Comparison of ENCODE assay signal across 20 mouse cellular contexts in genomic region chr1:6076543-6076942, GRCm38 (mm10).
DNase-seq lines count a peak whose midpoint lies in the region; ATAC-seq lines count a peak whose summit lies in the region.
"Had no signal": no experiment of that assay in that cellular context is flagged by ENCODE, and none has a peak within 500 bp of the region (broad histone marks: within the 10 kb centered on the region; RNA-seq: fewer than 3 reads in every experiment).

No protein-coding gene starts in this region.

- ATAC-seq in heart, embryonic 16.5 days (replicated peaks; ENCODE audit: extremely low read depth, insufficient read depth, low FRiP score): peak; percentile 63; the same call in 1 of the 2 replicates
- ATAC-seq in megakaryocyte-erythroid progenitor cell, adult 5-6 weeks (replicated peaks; ENCODE audit: low FRiP score, low TSS enrichment, poor library complexity, severe bottlenecking): no peak
- ATAC-seq: forebrain, embryonic 14.5 days; inflammation-experienced regulatory T-cells, adult 6 months; midbrain, embryonic 15.5 days had no signal

- no peaks in the 10 kb centered on the region for H3K9me3 ChIP-seq in heart, embryonic 16.5 days (replicated peaks; ENCODE audit: control insufficient read depth, low read length)
- H3K9me3 ChIP-seq: embryonic facial prominence, embryonic 10.5 days; limb, embryonic 12.5 days; liver, embryonic 15.5 days; midbrain, embryonic 15.5 days had no signal

- no peak overlapping the region for H3K9ac ChIP-seq in heart, embryonic 16.5 days (ENCODE audit: low read length)
- H3K9ac ChIP-seq: limb, embryonic 12.5 days; liver, embryonic 15.5 days; midbrain, embryonic 15.5 days had no signal

- peak; percentile 26 for DNase-seq in adrenal gland, adult 8-10 months
- no peak for DNase-seq in adrenal gland, postnatal 4 days (ENCODE audit: low spot score in 2 of 2)
- DNase-seq in heart, postnatal 4 days: no peak
- DNase-seq in MN1 (ENCODE audit: low spot score): peak; percentile 51
- DNase-seq in embryo, embryonic 9.5 days (ENCODE audit: extremely low spot score): peak; percentile 11
- no peak for DNase-seq in kidney, postnatal 14 days
- DNase-seq: cerebellum, adult 9-11 months; kidney, adult 8-10 months; kidney, postnatal 36 days; layer of hippocampus, adult 9-11 months; right cerebral cortex, postnatal 14 days had no signal

- H3K4me3 ChIP-seq in heart, embryonic 16.5 days (ENCODE audit: low read length): no peak overlapping the region
- H3K4me3 ChIP-seq: embryonic facial prominence, embryonic 10.5 days; erythroblast, embryonic 14.5 days; limb, embryonic 12.5 days; liver, embryonic 15.5 days; midbrain, embryonic 15.5 days had no signal

- H3K27ac ChIP-seq in heart, embryonic 16.5 days (ENCODE audit: low read length): no peak overlapping the region
- H3K27ac ChIP-seq: embryonic facial prominence, embryonic 10.5 days; limb, embryonic 12.5 days; liver, embryonic 15.5 days; midbrain, embryonic 15.5 days had no signal

- no peaks in the 10 kb centered on the region for H3K4me1 ChIP-seq in heart, embryonic 16.5 days (ENCODE audit: control insufficient read depth, insufficient read depth, low read length)
- H3K4me1 ChIP-seq: embryonic facial prominence, embryonic 10.5 days; limb, embryonic 12.5 days; liver, embryonic 15.5 days; midbrain, embryonic 15.5 days had no signal

- WGBS in heart, embryonic 16.5 days: 21% methylated on average over 4 of the region's 4 CpGs

- H3K36me3 ChIP-seq in heart, embryonic 16.5 days (ENCODE audit: control insufficient read depth, insufficient read depth): no peaks in the 10 kb centered on the region
- H3K36me3 ChIP-seq: embryonic facial prominence, embryonic 10.5 days; limb, embryonic 12.5 days; liver, embryonic 15.5 days; midbrain, embryonic 15.5 days had no signal

- H3K27me3 ChIP-seq in heart, embryonic 16.5 days (ENCODE audit: control insufficient read depth, insufficient read depth, low read length): no peaks in the 10 kb centered on the region
- H3K27me3 ChIP-seq: limb, embryonic 12.5 days; liver, embryonic 15.5 days; midbrain, embryonic 15.5 days had no signal

- H3K4me2 ChIP-seq in heart, embryonic 16.5 days (ENCODE audit: low read depth, low read length): no peak overlapping the region
- H3K4me2 ChIP-seq: limb, embryonic 12.5 days; liver, embryonic 15.5 days; midbrain, embryonic 15.5 days had no signal

Comparison
In these comparisons a context has a peak if more than half of its experiments do, and no peak if none do; other contexts are left out.
1. DNase-seq: peak in adrenal gland, adult 8-10 months (single experiment), MN1 (single experiment) and embryo, embryonic 9.5 days (single experiment); none in adrenal gland, postnatal 4 days (0 of 2), heart, postnatal 4 days (single experiment) and kidney, postnatal 14 days (single experiment).